Mouse (Mus musculus): ENCODE data around the gene Ppp3ca. TPM values are rescaled to one million over a fixed set of nuclear protein-coding genes. Genes with fewer than 3 reads are reported as not detected.

The Ppp3ca gene
- polyA plus RNA-seq, 1 experiment from 2014 or later: 67.2 TPM

DNA sequence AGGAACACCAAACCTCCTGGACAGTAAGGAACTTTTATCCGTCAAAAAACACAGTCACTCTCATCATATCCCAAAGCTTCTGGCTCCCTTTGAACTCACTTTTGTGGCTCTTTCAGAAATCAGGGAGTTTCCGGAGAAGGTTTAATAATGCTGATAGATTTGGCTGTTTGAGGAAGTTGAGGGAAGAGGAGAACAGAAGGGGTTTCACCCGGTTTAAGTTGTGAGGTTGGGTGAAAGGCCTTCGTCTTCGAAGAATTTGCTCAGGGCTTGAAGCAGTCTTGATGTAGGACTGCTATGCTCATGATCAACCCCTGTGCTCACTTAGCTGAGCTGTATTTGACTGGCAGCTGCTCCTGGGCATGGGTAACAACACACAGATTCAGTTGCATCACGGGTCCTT, 86.2 kb downstream of the Ppp3ca start:
- Histone ChIP-seq H3K4me2 (ENCODE audit: low read length) (no peak overlapping the region), H3K9me3 (ENCODE audit: control insufficient read depth, low read length) (no peaks in the 10 kb centered on the region), H3K4me3 (ENCODE audit: control insufficient read depth in 1 of 2, insufficient read depth in 1 of 2, low read depth in 1 of 2, low read length in 2 of 2) (no peak overlapping the region), H3K4me1 (ENCODE audit: control insufficient read depth in 2 of 2, insufficient read depth in 2 of 2, low read length in 2 of 2) (no peaks in the 10 kb centered on the region; a peak in 1 of 4 replicates), H3K9ac (ENCODE audit: low read length) (no peak overlapping the region), H3K27me3 (ENCODE audit: control insufficient read depth, insufficient read depth, low read length) (no peaks in the 10 kb centered on the region), H3K27ac (replicated peaks in 1 of 2; ENCODE audit: control insufficient read depth in 1 of 2, insufficient read depth in 1 of 2, low read depth in 2 of 2, low read length in 2 of 2) (no peak overlapping the region), H3K36me3 (ENCODE audit: control insufficient read depth, insufficient read depth, low read length) (no peaks in the 10 kb centered on the region)
- no peak for ATAC-seq (ENCODE audit: insufficient number of reproducible peaks, insufficient read depth, low FRiP score, low read depth)
- 88% methylated on average over 6 of the region's 6 CpGs for WGBS

DNA sequence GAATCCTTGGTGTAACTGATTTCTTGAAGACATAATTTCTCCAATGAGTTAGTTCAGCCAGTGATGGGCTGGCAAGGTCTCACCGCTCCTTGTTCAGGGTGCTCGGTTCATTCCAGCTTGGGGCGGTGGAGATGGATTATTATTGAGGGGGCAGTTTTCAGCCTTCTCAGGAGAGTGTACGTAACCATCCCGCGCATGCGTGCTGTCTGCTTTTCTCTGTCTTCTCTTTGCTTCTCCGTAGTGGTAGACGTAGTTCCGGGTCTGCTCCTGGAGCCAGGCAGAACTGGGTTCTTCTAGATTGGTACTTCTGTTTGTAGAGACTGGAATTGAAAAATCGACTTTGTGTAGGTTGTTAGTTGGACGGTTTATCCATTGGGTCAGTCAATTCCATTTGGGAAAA, 89.5 kb downstream of the Ppp3ca start:
- Histone ChIP-seq H3K27me3 (ENCODE audit: control insufficient read depth, insufficient read depth, low read length) (no peaks in the 10 kb centered on the region), H3K4me3 (ENCODE audit: control insufficient read depth in 1 of 2, insufficient read depth in 1 of 2, low read depth in 1 of 2, low read length in 2 of 2) (no peak overlapping the region), H3K9me3 (ENCODE audit: control insufficient read depth, low read length) (no peaks in the 10 kb centered on the region), H3K27ac (replicated peaks in 1 of 2; ENCODE audit: control insufficient read depth in 1 of 2, insufficient read depth in 1 of 2, low read depth in 2 of 2, low read length in 2 of 2) (no peak overlapping the region), H3K4me2 (ENCODE audit: low read length) (no peak overlapping the region), H3K4me1 (ENCODE audit: control insufficient read depth in 2 of 2, insufficient read depth in 2 of 2, low read length in 2 of 2) (no peaks in the 10 kb centered on the region; a peak in 1 of 4 replicates), H3K36me3 (ENCODE audit: control insufficient read depth, insufficient read depth, low read length) (no peaks in the 10 kb centered on the region), H3K9ac (ENCODE audit: low read length) (no peak overlapping the region)
- ATAC-seq (ENCODE audit: insufficient number of reproducible peaks, insufficient read depth, low FRiP score, low read depth): no peak
- WGBS: 94% methylated on average over 12 of the region's 12 CpGs

DNA sequence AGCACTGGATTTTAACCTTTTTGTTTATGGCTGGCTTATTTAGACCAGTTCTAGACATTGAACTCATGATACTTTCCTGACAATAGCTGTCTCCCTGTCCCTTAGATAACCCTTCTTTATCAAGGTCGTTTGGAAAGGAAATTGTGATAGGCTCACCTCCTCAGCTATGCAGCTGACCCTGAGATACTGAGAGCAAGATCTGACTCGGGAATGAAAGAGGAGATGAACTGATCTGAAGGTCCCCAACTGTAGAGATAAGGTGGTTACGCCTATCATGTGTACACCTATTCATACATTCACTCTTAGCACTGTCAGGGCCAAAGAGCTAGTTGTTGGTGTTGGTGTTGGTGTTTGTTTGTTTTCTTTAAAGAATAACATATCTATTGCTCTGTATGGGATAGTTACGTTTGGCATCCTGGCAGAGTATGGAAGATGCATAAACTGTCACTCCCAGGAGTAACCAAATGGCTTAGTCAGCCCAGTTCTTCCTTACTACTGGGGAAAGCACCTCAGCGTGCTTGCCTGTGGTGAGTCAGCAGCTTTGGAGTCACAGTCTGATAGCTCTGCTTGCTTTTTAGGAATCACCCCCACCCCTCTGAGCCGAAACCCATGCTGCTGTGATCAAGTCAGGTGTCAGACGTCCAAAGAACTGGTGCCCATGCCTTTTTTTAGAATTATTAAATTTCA, 91.5 kb downstream of the Ppp3ca start:
- no peak overlapping the region for H3K9ac ChIP-seq (ENCODE audit: low read length)
- no peaks in the 10 kb centered on the region for H3K36me3 ChIP-seq (ENCODE audit: control insufficient read depth, insufficient read depth, low read length)
- H3K9me3 ChIP-seq (ENCODE audit: control insufficient read depth, low read length): no peaks in the 10 kb centered on the region
- H3K4me2 ChIP-seq (ENCODE audit: low read length): no peak overlapping the region
- WGBS: 50% methylated on average over 7 of the region's 7 CpGs
- ATAC-seq (ENCODE audit: insufficient number of reproducible peaks, insufficient read depth, low FRiP score, low read depth): no peak
- H3K4me3 ChIP-seq (ENCODE audit: control insufficient read depth in 1 of 2, insufficient read depth in 1 of 2, low read depth in 1 of 2, low read length in 2 of 2): no peak overlapping the region
- peaks cover 0 to 4% of the 10 kb centered on the region in 2 experiments; a peak in 1 of 4 replicates for H3K4me1 ChIP-seq (ENCODE audit: control insufficient read depth in 2 of 2, insufficient read depth in 2 of 2, low read length in 2 of 2)
- H3K27me3 ChIP-seq (ENCODE audit: control insufficient read depth, insufficient read depth, low read length): no peaks in the 10 kb centered on the region
- H3K27ac ChIP-seq (replicated peaks in 1 of 2; ENCODE audit: control insufficient read depth in 1 of 2, insufficient read depth in 1 of 2, low read depth in 2 of 2, low read length in 2 of 2): no peak overlapping the region

DNA sequence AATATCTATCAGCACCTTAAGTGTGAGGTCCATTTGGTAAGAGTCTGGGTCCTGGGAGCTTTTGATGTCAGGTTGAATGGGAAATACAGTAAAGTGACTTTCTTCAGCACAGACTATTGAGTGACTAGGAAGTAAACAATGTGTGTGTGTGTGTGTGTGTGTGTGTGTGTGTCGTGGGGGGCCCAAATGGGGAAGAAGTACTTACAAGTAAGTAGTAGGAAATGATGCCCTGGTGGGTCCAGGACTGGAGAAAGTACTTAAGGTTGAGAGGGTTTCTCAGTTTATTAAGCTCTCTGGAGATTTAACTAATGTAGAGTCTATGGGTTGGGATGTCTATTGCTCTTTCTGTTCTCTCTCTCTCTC, 92.0 kb downstream of the Ppp3ca start:
- Histone ChIP-seq H3K27ac (replicated peaks in 1 of 2; ENCODE audit: control insufficient read depth in 1 of 2, insufficient read depth in 1 of 2, low read depth in 2 of 2, low read length in 2 of 2) (no peak overlapping the region), H3K4me2 (ENCODE audit: low read length) (no peak overlapping the region), H3K27me3 (ENCODE audit: control insufficient read depth, insufficient read depth, low read length) (no peaks in the 10 kb centered on the region), H3K9ac (ENCODE audit: low read length) (no peak overlapping the region), H3K9me3 (ENCODE audit: control insufficient read depth, low read length) (no peaks in the 10 kb centered on the region), H3K36me3 (ENCODE audit: control insufficient read depth, insufficient read depth, low read length) (no peaks in the 10 kb centered on the region), H3K4me3 (ENCODE audit: control insufficient read depth in 1 of 2, insufficient read depth in 1 of 2, low read depth in 1 of 2, low read length in 2 of 2) (no peak overlapping the region), H3K4me1 (ENCODE audit: control insufficient read depth in 2 of 2, insufficient read depth in 2 of 2, low read length in 2 of 2) (peaks cover 0 to 4% of the 10 kb centered on the region in 2 experiments; a peak in 1 of 4 replicates)
- 68% methylated on average over 1 of the region's 1 CpGs for WGBS
- ATAC-seq (ENCODE audit: insufficient number of reproducible peaks, insufficient read depth, low FRiP score, low read depth): no peak

DNA sequence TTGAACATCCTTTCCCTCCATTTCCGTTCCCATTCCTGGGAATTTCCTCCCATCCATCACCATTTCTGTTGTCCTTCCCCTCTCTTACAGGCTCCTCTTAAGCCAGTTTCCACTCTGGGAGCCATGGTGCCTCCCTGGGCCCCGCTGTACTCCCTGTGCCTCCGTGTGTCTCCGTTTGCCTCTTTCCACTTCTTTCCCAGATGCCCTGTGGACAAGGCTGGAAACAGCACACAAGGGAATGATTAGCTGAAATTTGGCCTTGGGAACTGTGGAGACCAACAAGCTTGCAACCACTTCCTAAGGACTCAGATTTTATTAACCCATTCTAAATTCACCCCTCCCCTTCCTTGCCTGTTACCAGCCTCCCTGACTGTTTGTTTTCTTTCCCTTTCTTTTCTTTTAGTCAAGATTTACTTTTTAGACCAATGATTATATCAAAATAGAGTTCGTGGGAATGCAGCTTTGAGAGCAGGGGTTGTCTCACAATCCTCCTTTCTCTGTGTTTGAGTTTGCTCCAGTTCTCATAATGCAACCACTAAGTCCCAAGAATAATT, 93.9 kb downstream of the Ppp3ca start:
- 51% methylated on average over 5 of the region's 5 CpGs for WGBS
- Histone ChIP-seq H3K27ac (replicated peaks in 1 of 2; ENCODE audit: control insufficient read depth in 1 of 2, insufficient read depth in 1 of 2, low read depth in 2 of 2, low read length in 2 of 2) (no peak overlapping the region), H3K9ac (ENCODE audit: low read length) (no peak overlapping the region), H3K4me2 (ENCODE audit: low read length) (no peak overlapping the region), H3K4me1 (ENCODE audit: control insufficient read depth in 2 of 2, insufficient read depth in 2 of 2, low read length in 2 of 2) (peaks cover 0 to 6% of the 10 kb centered on the region in 2 experiments; a peak in 1 of 4 replicates), H3K4me3 (ENCODE audit: control insufficient read depth in 1 of 2, insufficient read depth in 1 of 2, low read depth in 1 of 2, low read length in 2 of 2) (no peak overlapping the region), H3K27me3 (ENCODE audit: control insufficient read depth, insufficient read depth, low read length) (no peaks in the 10 kb centered on the region), H3K9me3 (ENCODE audit: control insufficient read depth, low read length) (no peaks in the 10 kb centered on the region), H3K36me3 (ENCODE audit: control insufficient read depth, insufficient read depth, low read length) (no peaks in the 10 kb centered on the region)
- no peak for ATAC-seq (ENCODE audit: insufficient number of reproducible peaks, insufficient read depth, low FRiP score, low read depth)

DNA sequence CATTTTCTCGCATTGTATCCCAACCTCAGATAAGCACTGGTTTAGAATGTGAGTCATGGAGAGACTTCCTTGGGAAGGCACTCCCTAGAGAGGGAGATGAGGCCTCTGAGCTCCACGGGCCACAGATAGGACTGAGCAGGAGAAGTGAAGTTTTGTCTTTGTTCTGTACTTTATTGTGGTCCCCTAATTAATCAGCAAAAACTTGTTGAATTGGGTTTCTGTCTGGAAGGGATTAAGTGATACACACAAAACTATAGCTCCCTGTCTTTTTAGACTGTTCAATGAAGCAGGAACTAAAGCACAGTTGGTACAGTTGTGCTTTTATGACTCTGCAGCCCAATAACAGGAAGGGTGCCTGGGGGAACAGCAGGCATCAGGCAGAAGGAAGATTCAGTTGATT, 95.6 kb downstream of the Ppp3ca start:
- Histone ChIP-seq H3K4me2 (ENCODE audit: low read length) (no peak overlapping the region), H3K9me3 (ENCODE audit: control insufficient read depth, low read length) (no peaks in the 10 kb centered on the region), H3K4me1 (ENCODE audit: control insufficient read depth in 2 of 2, insufficient read depth in 2 of 2, low read length in 2 of 2) (peaks cover 3 to 10% of the 10 kb centered on the region in 2 experiments; a peak in 2 of 4 replicates), H3K36me3 (ENCODE audit: control insufficient read depth, insufficient read depth, low read length) (no peaks in the 10 kb centered on the region), H3K9ac (ENCODE audit: low read length) (no peak overlapping the region), H3K4me3 (ENCODE audit: control insufficient read depth in 1 of 2, insufficient read depth in 1 of 2, low read depth in 1 of 2, low read length in 2 of 2) (no peak overlapping the region), H3K27ac (replicated peaks in 1 of 2; ENCODE audit: control insufficient read depth in 1 of 2, insufficient read depth in 1 of 2, low read depth in 2 of 2, low read length in 2 of 2) (no peak overlapping the region), H3K27me3 (ENCODE audit: control insufficient read depth, insufficient read depth, low read length) (no peaks in the 10 kb centered on the region)
- WGBS: 20% methylated on average over 2 of the region's 2 CpGs
- no peak for ATAC-seq (ENCODE audit: insufficient number of reproducible peaks, insufficient read depth, low FRiP score, low read depth)

DNA sequence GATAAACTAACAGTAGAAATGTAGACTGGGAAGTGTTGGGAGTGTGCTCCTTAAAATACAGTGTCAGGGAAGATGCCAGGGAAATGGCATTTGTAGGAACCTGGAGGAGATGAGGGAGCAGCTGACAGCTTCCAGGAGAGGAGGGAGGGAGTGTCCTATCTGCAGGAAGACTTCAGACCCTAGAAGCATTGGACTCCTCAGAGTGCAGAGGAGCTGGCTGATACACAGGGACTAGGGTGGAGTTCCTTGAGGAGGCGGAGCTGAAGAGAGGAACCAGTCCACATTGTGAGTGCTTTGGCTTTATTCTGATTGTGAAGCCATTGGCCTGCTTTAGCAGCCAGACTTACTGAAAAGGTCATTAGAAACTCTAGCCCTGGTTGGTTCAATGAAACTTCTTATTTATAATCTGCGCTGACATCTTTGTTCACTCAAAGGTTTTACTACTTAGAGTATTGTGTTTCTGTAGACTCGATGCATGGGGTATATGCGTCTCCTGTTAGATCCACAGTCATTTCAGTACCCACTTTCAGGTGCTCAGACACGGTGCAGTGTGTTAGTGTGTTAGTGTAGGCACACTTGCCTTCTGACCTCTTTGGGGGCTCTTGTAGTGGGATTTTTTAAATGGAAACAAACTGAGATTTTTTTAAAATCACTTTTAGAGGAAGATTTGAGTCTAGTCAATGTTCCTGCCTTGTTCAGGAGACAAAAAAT, 99.0 kb downstream of the Ppp3ca start:
- no peak for ATAC-seq (ENCODE audit: insufficient number of reproducible peaks, insufficient read depth, low FRiP score, low read depth)
- H3K27ac ChIP-seq (replicated peaks in 1 of 2; ENCODE audit: control insufficient read depth in 1 of 2, insufficient read depth in 1 of 2, low read depth in 2 of 2, low read length in 2 of 2): no peak overlapping the region; a peak in 1 of 4 replicates
- H3K9me3 ChIP-seq (ENCODE audit: control insufficient read depth, low read length): no peaks in the 10 kb centered on the region
- H3K4me2 ChIP-seq (ENCODE audit: low read length): no peak overlapping the region
- H3K9ac ChIP-seq (ENCODE audit: low read length): no peak overlapping the region
- WGBS: 67% methylated on average over 5 of the region's 5 CpGs
- H3K36me3 ChIP-seq (ENCODE audit: control insufficient read depth, insufficient read depth, low read length): no peaks in the 10 kb centered on the region
- peaks cover 3 to 10% of the 10 kb centered on the region in 2 experiments; a peak in 2 of 4 replicates for H3K4me1 ChIP-seq (ENCODE audit: control insufficient read depth in 2 of 2, insufficient read depth in 2 of 2, low read length in 2 of 2)
- no peak overlapping the region for H3K4me3 ChIP-seq (ENCODE audit: control insufficient read depth in 1 of 2, insufficient read depth in 1 of 2, low read depth in 1 of 2, low read length in 2 of 2)
- H3K27me3 ChIP-seq (ENCODE audit: control insufficient read depth, insufficient read depth, low read length): no peaks in the 10 kb centered on the region

Measured in heart, embryonic 14.5 days (tissue).